9 mouse cellular contexts compared by ENCODE assay signal in genomic region chr3:31212205-31213038, GRCm38 (mm10).
DNase-seq lines count a peak whose midpoint lies in the region; ATAC-seq and TF ChIP-seq lines count a peak whose summit lies in the region.
"Had no signal": no experiment of that assay in that cellular context is flagged by ENCODE, and none has a peak within 500 bp of the region (broad histone marks: within the 10 kb centered on the region; RNA-seq: fewer than 3 reads in every experiment).

No protein-coding gene starts in this region.

- no peaks in the 10 kb centered on the region for H3K9me3 ChIP-seq in kidney, embryonic 16.5 days (ENCODE audit: low read length)
- no peaks in the 10 kb centered on the region for H3K9me3 ChIP-seq in embryonic facial prominence, embryonic 14.5 days (ENCODE audit: control insufficient read depth, low read length)

- H3K27ac ChIP-seq in kidney, embryonic 16.5 days (ENCODE audit: low read length), result peak overlapping the region; percentile 27; the same call in 1 of the 2 replicates
- H3K27ac ChIP-seq in embryonic facial prominence, embryonic 14.5 days (replicated peaks; ENCODE audit: low read depth, low read length), result peak overlapping the region; percentile 64
- no peak overlapping the region for H3K27ac ChIP-seq in gastrocnemius, adult 2 months

- ATAC-seq in kidney, embryonic 16.5 days (ENCODE audit: low FRiP score, low TSS enrichment), result peak; percentile 80
- peak; percentile 83 for ATAC-seq in embryonic facial prominence, embryonic 14.5 days (ENCODE audit: low read depth)

- no peaks in the 10 kb centered on the region for H3K27me3 ChIP-seq in kidney, embryonic 16.5 days (ENCODE audit: insufficient read depth, low read length)
- no peaks in the 10 kb centered on the region for H3K27me3 ChIP-seq in embryonic facial prominence, embryonic 14.5 days (replicated peaks; ENCODE audit: control insufficient read depth, insufficient read depth, low read length)

- H3K4me2 ChIP-seq in kidney, embryonic 16.5 days (replicated peaks; ENCODE audit: low read depth, low read length), result no peak overlapping the region
- no peak overlapping the region for H3K4me2 ChIP-seq in embryonic facial prominence, embryonic 14.5 days (ENCODE audit: low read depth, low read length)

- no peaks in the 10 kb centered on the region for H3K36me3 ChIP-seq in kidney, embryonic 16.5 days (ENCODE audit: insufficient read depth, low read length)
- H3K36me3 ChIP-seq in embryonic facial prominence, embryonic 14.5 days (ENCODE audit: control insufficient read depth, insufficient read depth, low read length), result no peaks in the 10 kb centered on the region

- WGBS in kidney, embryonic 16.5 days, result 37% methylated on average over 9 of the region's 9 CpGs
- WGBS in embryonic facial prominence, embryonic 14.5 days, result 28% methylated on average over 9 of the region's 9 CpGs

- no peak for TF ChIP-seq CTCF in gastrocnemius, adult 2 months (IDR thresholded peaks at IDR 0.05)

- intact Hi-C loops in gastrocnemius, adult 2 months (cut with DNase I), result no loop called here

- H3K4me1 ChIP-seq in kidney, embryonic 16.5 days (ENCODE audit: insufficient read depth, low read length), result peaks cover 43% of the 10 kb centered on the region
- H3K4me1 ChIP-seq in embryonic facial prominence, embryonic 14.5 days (ENCODE audit: control insufficient read depth, insufficient read depth, low read length), result peaks cover 27% of the 10 kb centered on the region

- DNase-seq in kidney, adult 11 months, result no peak
- peak; percentile 67 for DNase-seq in embryo, embryonic 10.5 days (ENCODE audit: low spot score)
- DNase-seq in embryonic facial prominence, embryonic 14.5 days (ENCODE audit: low spot score), result peak; percentile 89
- DNase-seq in neural tube, embryonic 10.5 days (ENCODE audit: extremely low spot score, low spot score), result peak; percentile 41
- no peak for DNase-seq in spleen, postnatal 14 days (ENCODE audit: low spot score in 2 of 2)
- DNase-seq in right cerebral cortex, postnatal 4 days, result no peak
- DNase-seq in gastrocnemius, adult 2 months, result no peak
- DNase-seq: heart, postnatal 10 days had no signal

- no peak overlapping the region for H3K4me3 ChIP-seq in kidney, embryonic 16.5 days (ENCODE audit: low read length)
- no peak overlapping the region for H3K4me3 ChIP-seq in embryonic facial prominence, embryonic 14.5 days (ENCODE audit: low read depth, low read length)
- no peak overlapping the region for H3K4me3 ChIP-seq in gastrocnemius, adult 2 months

- H3K9ac ChIP-seq in kidney, embryonic 16.5 days (replicated peaks; ENCODE audit: low read length), result no peak overlapping the region
- no peak overlapping the region for H3K9ac ChIP-seq in embryonic facial prominence, embryonic 14.5 days (ENCODE audit: low read depth, low read length)

Comparison
In these comparisons a context has a peak if more than half of its experiments do, and no peak if none do; other contexts are left out.
1. DNase-seq: peak in embryo, embryonic 10.5 days (single experiment), embryonic facial prominence, embryonic 14.5 days (single experiment) and neural tube, embryonic 10.5 days (single experiment); none in kidney, adult 11 months (single experiment), spleen, postnatal 14 days (0 of 2), right cerebral cortex, postnatal 4 days (single experiment) and gastrocnemius, adult 2 months (single experiment).